Mouse (Mus musculus) kidney, postnatal 4 days (tissue): ENCODE measurements around the gene Ipo9.
A peak's percentile ranks its signal among the peaks of the same experiment; 100 is the strongest.

ENCODE experiments used
- DNase-seq, 2 experiments: peaks; one replicate each; pipeline ENCODE4 v3.0.0; 2021; ENCODE audit warnings: mixed read lengths in 2 of 2

The Ipo9 gene

GRCm38 (mm10) chr1:135426645-135427044, 3.7 kb downstream of the Ipo9 start:
- no peak for DNase-seq

- no peak for DNase-seq
Measured at GRCm38 (mm10) chr1:135422772-135423171, 7.5 kb downstream of the Ipo9 start.

- no peak for DNase-seq
Measured at GRCm38 (mm10) chr1:135413996-135414395, 16.3 kb downstream of the Ipo9 start.

- no peak for DNase-seq
Measured at GRCm38 (mm10) chr1:135412130-135412529, 18.2 kb downstream of the Ipo9 start.

GRCm38 (mm10) chr1:135410967-135411366, 19.3 kb downstream of the Ipo9 start:
- peak; percentile 28 to 51 for DNase-seq

GRCm38 (mm10) chr1:135408973-135409372, 21.3 kb downstream of the Ipo9 start:
- no peak for DNase-seq

- no peak for DNase-seq
Measured at GRCm38 (mm10) chr1:135405356-135405755, 24.9 kb downstream of the Ipo9 start.

GRCm38 (mm10) chr1:135401452-135402110, 28.7 kb downstream of the Ipo9 start:
- no peak for DNase-seq

- DNase-seq, result no peak
Measured at GRCm38 (mm10) chr1:135399466-135399865, 30.8 kb downstream of the Ipo9 start.

GRCm38 (mm10) chr1:135385161-135385560, 45.1 kb downstream of the Ipo9 start:
- no peak for DNase-seq

- DNase-seq, result no peak
Measured at GRCm38 (mm10) chr1:135384171-135384570, 46.1 kb downstream of the Ipo9 start.

- DNase-seq, result peak; percentile 40 to 57
Measured at GRCm38 (mm10) chr1:135381560-135381959, 48.7 kb downstream of the Ipo9 start.

GRCm38 (mm10) chr1:135380071-135380991, 50.0 kb downstream of the Ipo9 start:
- no peak for DNase-seq

- no peak for DNase-seq
Measured at GRCm38 (mm10) chr1:135379048-135379447, 51.3 kb downstream of the Ipo9 start.

- DNase-seq, result no peak
Measured at GRCm38 (mm10) chr1:135378576-135378975, 51.7 kb downstream of the Ipo9 start.

- DNase-seq, result peak; percentile 87 to 92
Measured at GRCm38 (mm10) chr1:135374868-135375581, 55.3 kb downstream of the Ipo9 start, which contains the start of gene Shisa4. Gene Shisa4, minus strand, starts transcription at chr1:135375237.

GRCm38 (mm10) chr1:135374175-135374867, 56.0 kb downstream of the Ipo9 start:
- peak; percentile 43 to 64 for DNase-seq

GRCm38 (mm10) chr1:135373171-135373677, 57.1 kb downstream of the Ipo9 start:
- no peak for DNase-seq

- DNase-seq, result no peak
Measured at GRCm38 (mm10) chr1:135369415-135369814, 60.9 kb downstream of the Ipo9 start.

- peak; percentile 72 to 82 for DNase-seq
Measured at GRCm38 (mm10) chr1:135368982-135369381, 61.3 kb downstream of the Ipo9 start.

- DNase-seq, result peak; percentile 92 to 94
Measured at GRCm38 (mm10) chr1:135368245-135368644, 62.1 kb downstream of the Ipo9 start.

GRCm38 (mm10) chr1:135367595-135367994, 62.7 kb downstream of the Ipo9 start:
- DNase-seq, result no peak
